Mouse (Mus musculus): ENCODE measurements around the gene Mlf2.

- TF ChIP-seq CTCF (IDR thresholded peaks at IDR 0.05; ENCODE audit: extremely low read depth, insufficient read depth, low read length) (no peak), POLR2A (IDR thresholded peaks at IDR 0.05; ENCODE audit: extremely low read depth, insufficient read depth, low read length) (no peak)
These were observed 17.4 kb upstream of the Mlf2 start for GRCm38 (mm10) chr6:124913721-124914285.

Measured in cortical plate, adult 2 months (tissue).